Mouse (Mus musculus): ENCODE measurements around the gene Cd300e. TPM values are rescaled to one million over a fixed set of nuclear protein-coding genes. Genes with fewer than 3 reads are reported as not detected.

Gene Cd300e
- total RNA-seq (2022) = under 1 TPM; 0.16 to 0.74 (median 0.44) TPM

GRCm38 (mm10) chr11:115062077-115062476 lies at the start of gene Cd300e:
TSS of gene Cd300e (minus strand) at chr11:115062177.
- DNase-seq (ENCODE audit: low spot score in 2 of 2) = no peak

GRCm38 (mm10) chr11:115110271-115110670 lies 48.3 kb upstream of the Cd300e start:
- no peak for DNase-seq (ENCODE audit: low spot score in 2 of 2)

- no peak for DNase-seq (ENCODE audit: low spot score in 2 of 2)
These were observed 46.2 kb upstream of the Cd300e start for GRCm38 (mm10) chr11:115108176-115108575.

- no peak for DNase-seq (ENCODE audit: low spot score in 2 of 2)
These were observed 45.5 kb upstream of the Cd300e start for GRCm38 (mm10) chr11:115107403-115107916.

- DNase-seq (ENCODE audit: low spot score in 2 of 2) = no peak
These were observed 44.7 kb upstream of the Cd300e start for GRCm38 (mm10) chr11:115106638-115107037.

GRCm38 (mm10) chr11:115104769-115105563 lies 43.0 kb upstream of the Cd300e start:
- no peak for DNase-seq (ENCODE audit: low spot score in 2 of 2)

GRCm38 (mm10) chr11:115103470-115104413 lies 41.8 kb upstream of the Cd300e start:
- DNase-seq (ENCODE audit: low spot score in 2 of 2) = no peak

- no peak for DNase-seq (ENCODE audit: low spot score in 2 of 2)
These were observed 40.1 kb upstream of the Cd300e start for GRCm38 (mm10) chr11:115102116-115102515.

GRCm38 (mm10) chr11:115101615-115102051 lies 39.7 kb upstream of the Cd300e start:
- no peak for DNase-seq (ENCODE audit: low spot score in 2 of 2)

- DNase-seq (ENCODE audit: low spot score in 2 of 2) = no peak
These were observed 38.8 kb upstream of the Cd300e start for GRCm38 (mm10) chr11:115100741-115101140.

GRCm38 (mm10) chr11:115100032-115100621 lies 38.1 kb upstream of the Cd300e start:
- DNase-seq (ENCODE audit: low spot score in 2 of 2) = no peak

GRCm38 (mm10) chr11:115099241-115099840 lies 37.4 kb upstream of the Cd300e start:
- no peak for DNase-seq (ENCODE audit: low spot score in 2 of 2)

GRCm38 (mm10) chr11:115098203-115098932 lies 36.4 kb upstream of the Cd300e start:
- no peak for DNase-seq (ENCODE audit: low spot score in 2 of 2)

- no peak for DNase-seq (ENCODE audit: low spot score in 2 of 2)
These were observed 30.2 kb upstream of the Cd300e start for GRCm38 (mm10) chr11:115092140-115092539.

GRCm38 (mm10) chr11:115091362-115091901 lies 29.5 kb upstream of the Cd300e start, which contains the start of gene Rab37:
TSS of gene Rab37 (plus strand) at chr11:115091431.
- DNase-seq (ENCODE audit: low spot score in 2 of 2) = no peak

GRCm38 (mm10) chr11:115089853-115090252 lies 27.9 kb upstream of the Cd300e start:
- no peak for DNase-seq (ENCODE audit: low spot score in 2 of 2)

- no peak for DNase-seq (ENCODE audit: low spot score in 2 of 2)
These were observed 24.2 kb upstream of the Cd300e start for GRCm38 (mm10) chr11:115086213-115086612.

- no peak for DNase-seq (ENCODE audit: low spot score in 2 of 2)
These were observed 23.1 kb upstream of the Cd300e start for GRCm38 (mm10) chr11:115085064-115085463.

- no peak for DNase-seq (ENCODE audit: low spot score in 2 of 2)
These were observed 22.6 kb upstream of the Cd300e start for GRCm38 (mm10) chr11:115084595-115084994.
